Mouse (Mus musculus) heart, embryonic 16.5 days (tissue): Measurements from ENCODE around the gene Fam214a. TPM values are rescaled to one million over a fixed set of nuclear protein-coding genes. Genes with fewer than 3 reads are reported as not detected.

Source experiments
- ATAC-seq: fragments of 200-750 bp; cut with Nextera tagmentation; replicated peaks from 2 replicates; pipeline ENCODE4 v1.8.0; 2017; ENCODE audit warnings: moderate number of reproducible peaks; ENCODE audit not compliant: insufficient read depth, low FRiP score; ENCODE audit errors: extremely low read depth
- H3K27ac ChIP-seq: fragments of 300-500 bp; sonication (generic); 2 replicates; pipeline ENCODE4 v1.5.1; 2014; ENCODE audit warnings: mild to moderate bottlenecking, low read length, control low read depth, moderate library complexity
- H3K27me3 ChIP-seq: fragments of 300-500 bp; sonication (generic); 2 replicates; pipeline ENCODE4 v1.6.1; 2014; ENCODE audit warnings: low read length, mixed read lengths; ENCODE audit not compliant: control insufficient read depth, insufficient read depth
- H3K36me3 ChIP-seq: fragments of 300-500 bp; sonication (generic); 2 replicates; pipeline ENCODE4 v1.6.1; 2014; ENCODE audit not compliant: control insufficient read depth, insufficient read depth
- H3K4me1 ChIP-seq: fragments of 300-500 bp; sonication (generic); 2 replicates; pipeline ENCODE4 v1.6.1; 2014; ENCODE audit warnings: low read length, mixed read lengths; ENCODE audit not compliant: control insufficient read depth, insufficient read depth
- H3K4me2 ChIP-seq: fragments of 300-500 bp; sonication (generic); 2 replicates; pipeline ENCODE4 v1.6.1; 2014; ENCODE audit warnings: low read depth, mild to moderate bottlenecking, control low read depth, low read length
- H3K4me3 ChIP-seq: fragments of 300-500 bp; sonication (generic); 2 replicates; pipeline ENCODE4 v1.5.1; 2014; ENCODE audit warnings: mild to moderate bottlenecking, control low read depth, low read length
- H3K9ac ChIP-seq: fragments of 300-500 bp; sonication (generic); 2 replicates; pipeline ENCODE4 v1.6.1; 2014; ENCODE audit warnings: low read length, control low read depth
- H3K9me3 ChIP-seq: fragments of 300-500 bp; sonication (generic); replicated peaks from 2 replicates; pipeline ENCODE4 v1.6.1; 2016; ENCODE audit warnings: low read length; ENCODE audit not compliant: control insufficient read depth
- WGBS: fragments of 180-500 bp; shearing (Covaris S2); extraction: QIAGEN DNeasy Blood & Tissue Kit; methylation state at CpG from one replicate; pipeline ENCODE4 v1.1.7; 2014; 5-methylcytosine and 5-hydroxymethylcytosine counted together
- polyA plus RNA-seq: library from polyadenylated mRNA; unstranded; fragments of >200 nt; fragmentation: Nextera tagmentation; extraction: Ambion mirVana; gene quantifications from 2 replicates; pipeline ENCODE4 v1.2.1, GENCODE M21; 2015

Gene Fam214a
- polyA plus RNA-seq, 1 experiment from 2014 or later: 11.4 TPM

- ATAC-seq: no peak
- Histone ChIP-seq H3K9ac (no peak overlapping the region), H3K36me3 (peaks cover 17% of the 10 kb centered on the region), H3K9me3 (peaks cover 3% of the 10 kb centered on the region; the same call in 1 of the 2 replicates), H3K27ac (no peak overlapping the region), H3K27me3 (no peaks in the 10 kb centered on the region), H3K4me1 (0 out of 2 replicates have a peak, but pooled peaks cover 2% of the 10 kb centered on the region), H3K4me3 (no peak overlapping the region), H3K4me2 (no peak overlapping the region)
- WGBS: 78% methylated on average over 7 of the region's 7 CpGs
Measured at GRCm38 (mm10) chr9:75022546-75022945, 69.9 kb downstream of the Fam214a start.

- Histone ChIP-seq H3K9ac (no peak overlapping the region), H3K4me1 (0 out of 2 replicates have a peak, but pooled peaks cover 2% of the 10 kb centered on the region), H3K4me3 (no peak overlapping the region), H3K27me3 (no peaks in the 10 kb centered on the region), H3K36me3 (peaks cover 17% of the 10 kb centered on the region), H3K4me2 (no peak overlapping the region), H3K9me3 (peaks cover 3% of the 10 kb centered on the region; the same call in 1 of the 2 replicates), H3K27ac (no peak overlapping the region)
- no peak for ATAC-seq
- 79% methylated on average over 5 of the region's 5 CpGs for WGBS
Measured at GRCm38 (mm10) chr9:75023150-75023894, 70.6 kb downstream of the Fam214a start.

- peaks cover 3% of the 10 kb centered on the region; the same call in 1 of the 2 replicates for H3K9me3 ChIP-seq
- no peak overlapping the region for H3K27ac ChIP-seq
- no peak overlapping the region for H3K9ac ChIP-seq
- no peak overlapping the region for H3K4me3 ChIP-seq
- 31% methylated on average over 7 of the region's 7 CpGs for WGBS
- H3K36me3 ChIP-seq: peaks cover 16% of the 10 kb centered on the region
- 0 out of 2 replicates have a peak, but pooled peaks cover 2% of the 10 kb centered on the region for H3K4me1 ChIP-seq
- H3K4me2 ChIP-seq: no peak overlapping the region
- H3K27me3 ChIP-seq: no peaks in the 10 kb centered on the region
- ATAC-seq: no peak
Measured at GRCm38 (mm10) chr9:75024089-75024488, 71.4 kb downstream of the Fam214a start.

- H3K27ac ChIP-seq: no peak overlapping the region
- H3K4me3 ChIP-seq: no peak overlapping the region
- H3K36me3 ChIP-seq: peaks cover 9% of the 10 kb centered on the region
- H3K4me1 ChIP-seq: 0 out of 2 replicates have a peak, but pooled peaks cover 2% of the 10 kb centered on the region
- ATAC-seq: no peak
- no peaks in the 10 kb centered on the region for H3K27me3 ChIP-seq
- 81% methylated on average over 6 of the region's 6 CpGs for WGBS
- H3K4me2 ChIP-seq: no peak overlapping the region
- H3K9me3 ChIP-seq: peaks cover 3% of the 10 kb centered on the region; the same call in 1 of the 2 replicates
- no peak overlapping the region for H3K9ac ChIP-seq
Measured at GRCm38 (mm10) chr9:75025689-75026088, 73.0 kb downstream of the Fam214a start.

GRCm38 (mm10) chr9:75032408-75032807 is 79.7 kb downstream of the Fam214a start:
- no peaks in the 10 kb centered on the region for H3K4me1 ChIP-seq
- no peak overlapping the region for H3K9ac ChIP-seq
- H3K36me3 ChIP-seq: peaks cover 4% of the 10 kb centered on the region; the same call in 1 of the 2 replicates
- no peak overlapping the region for H3K4me3 ChIP-seq
- 90% methylated on average over 1 of the region's 1 CpGs for WGBS
- no peaks in the 10 kb centered on the region for H3K9me3 ChIP-seq
- ATAC-seq: no peak
- H3K27ac ChIP-seq: no peak overlapping the region
- no peak overlapping the region for H3K4me2 ChIP-seq
- H3K27me3 ChIP-seq: no peaks in the 10 kb centered on the region

- Histone ChIP-seq H3K9ac (no peak overlapping the region), H3K4me1 (no peaks in the 10 kb centered on the region), H3K4me2 (no peak overlapping the region), H3K4me3 (no peak overlapping the region), H3K27me3 (no peaks in the 10 kb centered on the region), H3K9me3 (no peaks in the 10 kb centered on the region), H3K36me3 (peaks cover 4% of the 10 kb centered on the region; the same call in 1 of the 2 replicates), H3K27ac (no peak overlapping the region)
- WGBS: 57% methylated on average over 7 of the region's 7 CpGs
- ATAC-seq: no peak
Measured at GRCm38 (mm10) chr9:75033141-75033540, 80.5 kb downstream of the Fam214a start.

GRCm38 (mm10) chr9:75034691-75035090 is 82.0 kb downstream of the Fam214a start:
- Histone ChIP-seq H3K36me3 (no peaks in the 10 kb centered on the region), H3K4me2 (no peak overlapping the region), H3K27me3 (no peaks in the 10 kb centered on the region), H3K4me3 (no peak overlapping the region), H3K4me1 (peaks cover 7% of the 10 kb centered on the region), H3K9ac (no peak overlapping the region), H3K9me3 (no peaks in the 10 kb centered on the region), H3K27ac (no peak overlapping the region)
- no peak for ATAC-seq
- 14% methylated on average over 1 of the region's 1 CpGs for WGBS

- Histone ChIP-seq H3K27me3 (no peaks in the 10 kb centered on the region), H3K27ac (no peak overlapping the region), H3K4me3 (no peak overlapping the region), H3K9me3 (no peaks in the 10 kb centered on the region), H3K4me2 (no peak overlapping the region), H3K9ac (no peak overlapping the region), H3K36me3 (no peaks in the 10 kb centered on the region), H3K4me1 (peaks cover 7% of the 10 kb centered on the region)
- no peak for ATAC-seq
- 73% methylated on average over 4 of the region's 4 CpGs for WGBS
Measured at GRCm38 (mm10) chr9:75035944-75036343, 83.3 kb downstream of the Fam214a start.
